8 mouse cellular contexts compared by ENCODE assay signal in the genomic region with DNA sequence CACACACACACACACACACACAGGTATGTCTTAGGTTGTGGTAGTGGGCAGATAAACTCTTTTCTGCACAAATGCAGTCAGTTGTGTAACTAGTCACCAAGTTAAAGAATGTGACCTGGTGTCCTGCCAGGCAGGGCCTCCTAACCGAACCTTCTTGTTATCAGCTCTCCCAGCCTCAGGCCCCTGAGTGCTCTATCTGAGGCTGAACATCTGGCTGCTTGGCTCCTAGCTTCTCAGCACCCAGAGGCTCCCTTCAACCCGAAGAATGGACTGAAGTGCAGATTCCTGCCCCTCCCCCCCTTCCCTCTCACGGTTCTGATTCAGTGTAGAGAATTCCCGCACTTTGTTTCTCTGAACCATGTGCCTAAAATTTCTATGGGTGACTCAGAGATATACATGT. TPM values are rescaled to one million over a fixed set of nuclear protein-coding genes. Genes with fewer than 3 reads are reported as not detected.
DNase-seq lines count a peak whose midpoint lies in the region; ATAC-seq and TF ChIP-seq lines count a peak whose summit lies in the region.

No protein-coding gene starts in this region.

- peaks cover 29% of the 10 kb centered on the region for H3K36me3 ChIP-seq in G1E (replicated peaks)
- no peaks in the 10 kb centered on the region for H3K36me3 ChIP-seq in heart, embryonic 13.5 days

- H3K4me1 ChIP-seq in G1E (ENCODE audit: insufficient read depth, low read depth, low read length): peaks cover 63% of the 10 kb centered on the region
- H3K4me1 ChIP-seq in heart, embryonic 13.5 days: peaks cover 73% of the 10 kb centered on the region

- no peaks in the 10 kb centered on the region for H3K9me3 ChIP-seq in G1E (replicated peaks)
- H3K9me3 ChIP-seq in heart, embryonic 13.5 days: no peaks in the 10 kb centered on the region

- H3K9ac ChIP-seq in heart, embryonic 13.5 days: peak overlapping the region; percentile 76

- peak overlapping the region; percentile 35; the same call in 1 of the 2 replicates for H3K4me3 ChIP-seq in G1E (ENCODE audit: low read depth, low read length)
- peak overlapping the region; percentile 99 for H3K4me3 ChIP-seq in heart, embryonic 13.5 days

- no peak for TF ChIP-seq CTCF in G1E (IDR thresholded peaks at IDR 0.05; ENCODE audit: low read depth, low read length)

- no peaks in the 10 kb centered on the region for H3K27me3 ChIP-seq in G1E (ENCODE audit: insufficient read depth, low read length)
- no peaks in the 10 kb centered on the region for H3K27me3 ChIP-seq in heart, embryonic 13.5 days (replicated peaks)

- H3K27ac ChIP-seq in heart, embryonic 13.5 days (replicated peaks): peak overlapping the region; percentile 97

- 4% methylated on average over 4 of the region's 4 CpGs for WGBS in heart, embryonic 13.5 days

- ATAC-seq in G1E (ENCODE audit: extremely low read depth, insufficient number of reproducible peaks, low FRiP score, poor library complexity, severe bottlenecking): peak; percentile 73
- peak; percentile 35 for ATAC-seq in heart, embryonic 13.5 days (ENCODE audit: extremely low read depth, insufficient number of reproducible peaks, low FRiP score, low TSS enrichment)
- no peak for ATAC-seq in activated CD4-positive, CD25-positive, alpha-beta regulatory T cell, adult 4 months

- peak overlapping the region; percentile 80 for H3K4me2 ChIP-seq in heart, embryonic 13.5 days

- DNase-seq in 3T3-L1 (ENCODE audit: low read depth, low spot score) (peak; percentile 89), G1E (ENCODE audit: low spot score) (peak; percentile 77), liver (peak; percentile 93)
- no peak for DNase-seq in frontal cortex, adult 2 months (ENCODE audit: extremely low spot score in 1 of 2, low spot score in 1 of 2)
- no peak for DNase-seq in urinary bladder, postnatal 4 days (ENCODE audit: low spot score in 2 of 2)
- no peak for DNase-seq in neural tube, embryonic 10.5 days (ENCODE audit: extremely low spot score, low spot score)

RNA-seq across cellular contexts. Expression of gene Nadk2, which starts 3.6 kb away (rescaled TPM):
- 222 and 250 TPM in 2 replicates for total RNA-seq in G1E (2014; fragmentation: Nextera tagmentation)
- 218 and 235 TPM in 2 replicates for total RNA-seq in G1E (2017)
- 130 and 143 TPM in 2 replicates for polyA plus RNA-seq in G1E (2012)
- 45.2 and 48.8 TPM in 2 replicates for polyA plus RNA-seq in heart, embryonic 13.5 days (2015; fragmentation: Nextera tagmentation; extraction: Ambion mirVana)
- polyA plus RNA-seq in frontal cortex, adult 2 months (2012; rRNA removed): 41.7 and 51.2 TPM in 2 replicates
- 1 to 10 TPM; 3.3 to 7.0 TPM for polyA plus RNA-seq in activated CD4-positive, CD25-positive, alpha-beta regulatory T cell, adult 4 months (2017; shearing (Covaris generic))

Comparison
In these comparisons a context has a peak if more than half of its experiments do, and no peak if none do; other contexts are left out.
1. DNase-seq: peak in 3T3-L1 (single experiment), G1E (single experiment) and liver (single experiment); none in frontal cortex, adult 2 months (0 of 2), urinary bladder, postnatal 4 days (0 of 2) and neural tube, embryonic 10.5 days (single experiment).